Mouse (Mus musculus) yolk sac, embryonic 10.5 days (tissue): ENCODE results near the gene Arid2.
"Not testable (repeated sequence)": the region's sequence is repeated elsewhere in the genome, so short reads cannot be mapped to it uniquely, and the experiment has no call there.

ENCODE experiments used
- DNase-seq: peaks from one replicate; pipeline ENCODE4 v3.0.0-alpha.2; 2017; ENCODE audit warnings: low spot score

Arid2 gene

DNA sequence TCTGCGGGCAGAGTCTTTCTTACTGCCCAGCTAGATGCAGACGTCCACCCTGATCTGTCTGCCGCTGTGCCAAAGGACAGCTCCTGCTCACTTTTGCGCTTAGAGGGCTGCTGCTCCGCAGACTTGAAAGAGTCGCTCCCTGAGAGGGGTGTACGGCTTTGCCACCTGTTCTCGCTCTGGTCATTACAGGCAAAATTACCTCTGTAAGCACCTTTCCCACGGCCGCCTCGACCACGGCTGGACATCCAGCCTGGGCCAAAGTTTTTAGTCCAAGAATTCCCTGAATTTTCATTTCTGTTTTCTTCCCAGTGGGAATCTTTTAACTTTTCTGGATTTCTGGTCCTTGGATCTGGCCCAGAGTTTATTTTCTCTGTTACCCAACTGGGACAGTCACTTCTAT, 130.8 kb downstream of the Arid2 start:
- DNase-seq: no peak

DNA sequence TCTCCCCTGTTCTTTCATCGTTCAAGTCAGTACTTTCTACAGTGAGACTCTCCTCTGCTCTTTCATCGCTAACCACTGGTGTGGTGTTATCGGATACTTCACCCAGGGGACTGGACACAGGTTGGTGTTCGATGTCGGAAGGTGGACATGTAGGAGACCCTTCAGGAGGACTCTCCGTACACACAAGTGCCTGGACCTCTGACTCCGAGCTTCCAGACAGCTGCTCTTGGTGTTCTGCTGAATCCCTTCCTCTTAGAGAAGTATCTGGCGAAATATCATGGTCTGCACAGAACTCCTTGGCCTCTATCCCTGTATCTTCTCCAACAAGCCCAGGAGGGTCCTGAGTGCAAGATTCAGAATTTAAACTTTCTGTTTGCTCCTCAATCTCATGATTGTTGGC, 132.6 kb downstream of the Arid2 start:
- no peak for DNase-seq

DNA sequence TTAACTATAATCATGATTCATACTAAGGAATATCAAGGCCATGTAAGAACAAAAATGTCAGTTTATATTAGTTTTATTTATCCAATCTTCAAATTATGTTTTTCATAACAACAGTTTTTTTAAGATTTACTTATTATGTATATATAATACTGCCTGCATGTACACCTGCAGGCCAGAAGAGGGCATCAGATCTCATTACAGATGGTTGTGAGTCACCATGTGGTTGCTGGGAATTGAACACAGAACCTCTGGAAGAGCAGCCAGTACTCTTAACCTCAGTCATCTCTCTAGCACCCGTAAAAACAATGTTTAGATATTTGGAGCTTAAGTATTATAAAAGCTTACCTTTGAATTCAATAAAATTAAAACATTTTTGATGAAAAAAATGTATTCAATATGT, 146.9 kb downstream of the Arid2 start:
- DNase-seq: no peak

DNA sequence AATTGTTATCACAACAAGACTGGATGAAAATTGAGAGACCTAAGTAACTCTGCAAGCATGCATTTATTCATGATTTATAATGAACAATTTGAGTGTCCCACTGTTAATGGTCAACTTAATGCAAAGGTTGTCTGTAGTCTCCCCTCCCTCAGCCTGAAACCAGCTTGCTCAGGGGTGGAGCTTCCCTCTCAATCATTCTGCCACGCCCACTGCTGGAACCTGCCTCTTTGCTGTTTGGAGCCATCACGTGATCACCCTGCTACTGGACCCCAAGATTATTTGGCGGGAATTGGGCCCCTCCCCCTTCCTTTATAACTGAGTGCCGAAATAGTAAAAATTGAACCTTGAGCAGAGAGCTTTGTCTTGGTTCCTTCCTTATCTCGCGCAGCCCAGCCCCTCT, 154.2 kb downstream of the Arid2 start:
- DNase-seq: not testable (repeated sequence)

DNA sequence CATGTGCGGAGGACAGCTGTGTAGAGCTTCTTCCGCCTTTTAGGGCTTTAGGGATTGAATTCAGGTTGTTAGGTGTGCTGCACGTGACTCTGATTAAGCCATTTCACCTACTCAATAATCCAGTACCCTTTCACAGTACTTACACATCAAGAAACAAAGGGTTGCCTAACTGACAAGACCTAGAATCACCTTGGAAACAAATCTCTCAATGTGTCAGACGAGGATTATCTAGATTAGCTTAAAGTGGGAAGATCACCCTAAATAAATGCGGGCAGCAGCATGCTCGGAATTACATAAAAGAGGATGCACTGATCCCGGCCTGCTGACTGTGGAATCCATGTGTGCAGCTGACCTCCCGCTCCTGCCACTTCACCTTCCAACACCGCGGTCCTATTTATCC, 159.5 kb downstream of the Arid2 start:
- no peak for DNase-seq

DNA sequence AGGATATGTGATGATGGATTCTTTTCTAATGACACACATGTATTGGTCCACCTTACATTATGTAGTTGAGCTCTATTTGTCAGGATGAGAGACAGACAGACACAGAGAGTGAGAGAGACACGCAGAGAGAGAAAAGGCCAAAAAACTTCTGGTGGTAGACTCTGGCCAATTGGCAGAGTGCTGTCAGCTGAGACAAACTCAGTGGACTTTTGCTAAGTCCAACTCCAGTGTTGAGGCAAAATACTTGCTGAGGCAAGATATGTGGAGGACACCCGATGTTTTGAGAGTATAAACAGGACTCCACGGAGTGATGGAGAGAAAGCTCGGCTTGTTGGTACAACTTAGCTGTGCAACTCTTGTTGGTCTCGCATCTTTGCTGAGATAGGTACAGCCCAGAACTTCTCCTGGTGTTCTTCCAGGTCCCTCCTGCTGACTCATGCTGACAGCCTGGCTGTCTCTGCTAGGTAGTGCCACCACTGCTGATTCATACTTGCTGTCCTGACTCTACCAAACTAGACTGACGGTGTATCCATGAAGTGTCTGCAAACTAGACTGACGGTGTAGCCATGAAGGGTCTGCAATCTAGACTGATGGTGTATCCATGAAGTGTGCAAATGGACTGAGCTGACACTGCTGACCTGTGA, 161.5 kb downstream of the Arid2 start:
- DNase-seq: no peak

DNA sequence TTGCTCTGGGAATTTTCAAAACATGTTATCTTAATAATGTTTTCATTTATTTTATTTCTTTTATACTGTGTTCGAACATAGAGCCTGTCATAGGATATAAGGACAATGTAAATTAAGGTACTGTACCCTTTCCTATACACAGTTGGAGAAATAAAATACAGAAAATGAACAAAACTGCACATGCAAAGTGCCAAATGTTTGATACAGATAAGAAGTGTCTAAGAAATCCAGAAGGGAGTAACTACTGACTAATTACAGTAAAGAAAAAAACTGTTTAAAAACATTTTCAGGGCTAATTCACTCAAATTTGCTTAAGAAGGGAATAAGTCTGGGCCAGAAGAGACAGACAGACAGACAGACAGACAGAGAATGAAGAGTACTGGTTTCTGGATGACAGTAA, 166.0 kb downstream of the Arid2 start:
- DNase-seq: no peak
